Mouse (Mus musculus) adrenal gland, adult 8-10 months (tissue): ENCODE data around the gene Cypt1. TPM values are rescaled to one million over a fixed set of nuclear protein-coding genes. Genes with fewer than 3 reads are reported as not detected.
A peak's percentile ranks its signal among the peaks of the same experiment; 100 is the strongest.

Experiments
- DNase-seq: peaks from one replicate; pipeline ENCODE4 v3.0.0; 2022
- total RNA-seq, 4 experiments: library from RNA; stranded (reverse); gene quantifications; 2 replicates each; pipeline ENCODE4 v1.2.4; 2022

Gene Cypt1
- not detected for total RNA-seq

DNA sequence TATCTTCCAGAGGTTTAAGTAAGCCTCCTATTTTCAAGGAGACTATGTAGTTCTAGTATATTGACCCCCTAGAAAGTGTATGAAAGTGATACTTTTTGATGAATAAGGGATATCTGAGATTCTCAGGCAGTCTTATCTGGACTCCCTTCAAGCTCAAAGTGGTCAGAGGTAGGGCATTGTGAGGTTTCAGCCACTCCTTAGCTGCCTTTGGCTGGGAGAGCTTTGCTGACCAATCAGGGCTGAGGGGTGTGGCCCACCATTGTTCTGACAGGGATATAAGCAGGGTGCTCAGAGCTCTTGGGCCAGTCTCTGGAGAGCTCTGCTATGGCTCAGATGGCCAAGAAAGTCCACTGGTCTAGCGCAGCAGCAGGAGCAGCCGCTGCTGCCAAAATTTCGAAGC lies at the start of gene Cypt1:
Gene Cypt1, plus strand, starts transcription at position 301 of the 400 bp plus-strand sequence.
- DNase-seq: no peak

DNA sequence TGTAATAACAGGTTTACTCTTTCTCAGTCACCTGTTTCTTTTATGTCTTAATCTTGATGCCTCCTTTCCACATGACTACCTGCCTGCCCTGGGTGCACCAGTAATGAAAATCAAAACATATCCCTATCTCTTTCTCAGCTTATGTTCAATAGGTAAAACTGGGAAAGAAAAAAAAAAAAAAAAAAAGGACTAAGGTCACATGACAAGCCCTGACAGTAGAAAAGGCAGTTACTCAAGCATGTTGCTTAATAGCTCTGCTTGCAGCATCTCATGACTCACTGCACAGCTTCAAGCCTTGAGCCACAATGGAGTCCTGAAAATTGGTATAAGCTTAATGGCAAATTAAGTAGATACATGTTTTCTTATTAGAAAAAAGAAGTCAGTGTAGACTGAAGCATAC lies 24.1 kb downstream of the Cypt1 start:
- DNase-seq: peak; percentile 36

DNA sequence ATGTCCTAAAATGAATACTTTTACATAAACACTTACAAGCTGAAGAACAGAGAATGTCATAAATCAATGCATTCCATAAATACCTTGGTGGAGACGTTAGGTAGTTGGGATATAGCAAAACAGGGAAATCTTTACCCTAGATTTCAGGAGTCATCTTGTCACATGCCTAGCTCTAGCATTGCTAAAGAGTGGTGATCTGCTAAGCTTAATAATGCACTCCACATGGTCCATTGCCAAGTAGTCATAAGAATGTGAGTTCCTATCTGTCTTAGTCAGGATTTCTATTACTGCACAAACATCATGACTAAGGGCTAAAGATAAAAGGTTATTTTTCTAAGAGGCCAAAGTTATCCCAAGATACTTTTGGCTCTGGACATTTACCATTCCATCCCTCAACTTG lies 34.4 kb downstream of the Cypt1 start:
- no peak for DNase-seq

DNA sequence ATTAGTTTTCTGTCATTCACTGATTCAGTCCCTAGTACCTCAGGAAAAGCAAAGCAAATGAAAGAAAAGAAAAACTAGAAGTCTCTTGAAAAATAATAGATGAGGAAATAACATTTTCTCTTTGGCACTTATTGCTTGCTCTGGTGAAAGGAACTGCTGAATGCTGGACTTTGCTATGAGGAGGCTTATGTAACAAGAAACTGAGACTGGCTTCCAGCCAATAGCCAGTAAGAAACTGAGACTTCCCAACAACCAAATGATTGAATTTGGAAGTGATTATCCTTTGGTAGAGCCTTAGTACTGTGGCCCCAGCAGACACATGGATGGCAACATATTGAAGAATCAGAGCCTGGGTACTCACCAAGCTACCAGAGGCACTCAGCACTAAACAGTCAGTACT lies 35.8 kb downstream of the Cypt1 start:
- no peak for DNase-seq

Other genes starting within 250 kb of the Cypt1 start
- gene Maoa, start 96.8 kb downstream of the Cypt1 start, total RNA-seq: 10 to 100 TPM; 26.9 to 99.6 (median 63.5) TPM